Mouse (Mus musculus): ENCODE measurements around the gene Ccdc34.

Ccdc34 gene

DNA sequence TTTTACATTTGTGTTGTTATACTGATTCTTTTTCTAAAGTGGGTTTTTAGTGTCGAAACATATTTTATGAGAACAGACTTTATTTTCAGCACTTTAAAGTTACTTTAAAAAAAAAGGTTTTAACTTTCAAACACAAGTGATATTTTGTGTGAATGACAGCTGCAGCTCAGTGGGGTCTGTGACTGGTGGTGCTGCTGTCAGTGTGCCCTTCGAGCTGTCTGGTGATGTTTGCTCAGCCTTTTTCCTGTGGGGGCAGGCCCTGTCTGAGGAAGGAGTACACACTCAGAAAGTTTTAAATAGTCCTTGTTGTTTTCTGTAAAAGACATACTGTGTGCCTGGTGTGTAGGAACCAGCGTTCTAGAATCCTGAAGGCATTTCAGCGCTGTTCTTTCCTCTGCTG is 19.0 kb downstream of the Ccdc34 start:
- H3K4me1 ChIP-seq (replicated peaks; ENCODE audit: low read depth, low read length), result peaks cover 3% of the 10 kb centered on the region; the same call in 1 of the 2 replicates

GRCm38 (mm10) chr2:110037221-110037620 is 19.6 kb downstream of the Ccdc34 start:
- TF ChIP-seq POU5F1 (IDR thresholded peaks at IDR 0.05; ENCODE audit: borderline replicate concordance, low read length) (no peak), NANOG (IDR thresholded peaks at IDR 0.05; ENCODE audit: borderline replicate concordance, low read length) (no peak), CTCF (conservative IDR thresholded peaks at IDR 0.05; ENCODE audit: low read length) (no peak)
- no peaks in the 10 kb centered on the region for H3K27me3 ChIP-seq (ENCODE audit: insufficient read depth, low read length)
- H3K9me3 ChIP-seq (ENCODE audit: low read length), result no peaks in the 10 kb centered on the region
- H3K4me1 ChIP-seq (replicated peaks; ENCODE audit: low read depth, low read length), result peaks cover 3% of the 10 kb centered on the region; the same call in 1 of the 2 replicates
- H3K36me3 ChIP-seq (ENCODE audit: insufficient read depth, low read length), result peaks cover 24% of the 10 kb centered on the region
- H3K4me3 ChIP-seq (replicated peaks; ENCODE audit: low read length), result no peak overlapping the region

More for the DNA sequence above, 19.0 kb downstream of the Ccdc34 start:
- no peak overlapping the region for H3K4me3 ChIP-seq (replicated peaks; ENCODE audit: low read length)
- no peaks in the 10 kb centered on the region for H3K27me3 ChIP-seq (ENCODE audit: insufficient read depth, low read length)
- no peaks in the 10 kb centered on the region for H3K9me3 ChIP-seq (ENCODE audit: low read length)
- TF ChIP-seq CTCF (conservative IDR thresholded peaks at IDR 0.05; ENCODE audit: low read length) (no peak), NANOG (IDR thresholded peaks at IDR 0.05; ENCODE audit: borderline replicate concordance, low read length) (no peak), POU5F1 (IDR thresholded peaks at IDR 0.05; ENCODE audit: borderline replicate concordance, low read length) (no peak)
- peaks cover 25% of the 10 kb centered on the region for H3K36me3 ChIP-seq (ENCODE audit: insufficient read depth, low read length)

DNA sequence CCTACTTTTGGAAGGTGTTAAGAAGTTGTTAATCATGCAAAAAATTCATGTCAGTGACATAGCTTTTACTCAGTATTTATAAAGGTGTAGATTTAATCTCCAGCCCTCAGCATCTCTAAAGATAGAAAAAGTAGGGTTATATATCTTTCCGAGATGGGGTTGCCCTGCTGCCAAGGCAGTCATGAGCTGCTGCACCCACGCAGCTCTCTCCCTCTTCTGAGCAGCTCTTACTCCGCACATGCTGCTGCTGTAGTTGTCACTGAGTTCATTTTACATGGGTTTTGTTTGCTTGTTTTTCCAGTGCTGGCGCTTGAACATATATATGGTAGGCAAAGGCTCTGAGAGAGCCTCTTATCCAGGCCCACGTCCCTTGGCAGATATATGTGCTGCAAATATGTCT is 20.7 kb downstream of the Ccdc34 start:
- peaks cover 3% of the 10 kb centered on the region; the same call in 1 of the 2 replicates for H3K4me1 ChIP-seq (replicated peaks; ENCODE audit: low read depth, low read length)
- TF ChIP-seq POU5F1 (IDR thresholded peaks at IDR 0.05; ENCODE audit: borderline replicate concordance, low read length), result no peak
- TF ChIP-seq NANOG (IDR thresholded peaks at IDR 0.05; ENCODE audit: borderline replicate concordance, low read length), result no peak
- TF ChIP-seq CTCF (conservative IDR thresholded peaks at IDR 0.05; ENCODE audit: low read length), result no peak
- H3K27me3 ChIP-seq (ENCODE audit: insufficient read depth, low read length), result no peaks in the 10 kb centered on the region
- no peak overlapping the region for H3K4me3 ChIP-seq (replicated peaks; ENCODE audit: low read length)
- H3K9me3 ChIP-seq (ENCODE audit: low read length), result no peaks in the 10 kb centered on the region
- peaks cover 13% of the 10 kb centered on the region for H3K36me3 ChIP-seq (ENCODE audit: insufficient read depth, low read length)

GRCm38 (mm10) chr2:110042861-110043760 is 25.5 kb downstream of the Ccdc34 start:
- TF ChIP-seq POU5F1 (IDR thresholded peaks at IDR 0.05; ENCODE audit: borderline replicate concordance, low read length) (no peak), NANOG (IDR thresholded peaks at IDR 0.05; ENCODE audit: borderline replicate concordance, low read length) (no peak), CTCF (conservative IDR thresholded peaks at IDR 0.05; ENCODE audit: low read length) (no peak)
- no peak overlapping the region for H3K4me3 ChIP-seq (replicated peaks; ENCODE audit: low read length)
- H3K9me3 ChIP-seq (ENCODE audit: low read length), result no peaks in the 10 kb centered on the region
- H3K36me3 ChIP-seq (ENCODE audit: insufficient read depth, low read length), result no peaks in the 10 kb centered on the region
- no peaks in the 10 kb centered on the region for H3K4me1 ChIP-seq (replicated peaks; ENCODE audit: low read depth, low read length)
- no peaks in the 10 kb centered on the region for H3K27me3 ChIP-seq (ENCODE audit: insufficient read depth, low read length)

DNA sequence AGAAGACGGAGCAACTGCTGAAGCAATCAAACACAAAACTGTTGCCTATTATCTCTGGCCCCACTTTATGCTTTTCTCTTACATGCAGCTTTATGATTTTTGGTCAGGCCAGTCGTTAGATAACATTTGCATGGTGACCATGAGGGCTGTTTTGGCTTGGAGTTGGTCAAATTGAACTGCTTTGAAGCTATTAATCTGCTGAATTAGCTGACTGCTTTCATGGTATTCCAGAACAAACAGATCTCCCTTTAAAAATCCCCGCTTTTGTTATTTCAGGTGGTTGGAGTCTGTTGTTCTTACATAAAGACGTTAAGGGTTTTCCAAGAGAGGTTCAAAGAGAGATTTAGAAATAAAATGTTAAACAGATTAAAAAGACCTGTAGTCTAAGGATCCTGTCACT is 40.8 kb downstream of the Ccdc34 start:
- no peak overlapping the region for H3K4me3 ChIP-seq (replicated peaks; ENCODE audit: low read length)
- no peaks in the 10 kb centered on the region for H3K27me3 ChIP-seq (ENCODE audit: insufficient read depth, low read length)
- H3K36me3 ChIP-seq (ENCODE audit: insufficient read depth, low read length), result no peaks in the 10 kb centered on the region
- H3K9me3 ChIP-seq (ENCODE audit: low read length), result no peaks in the 10 kb centered on the region
- TF ChIP-seq POU5F1 (IDR thresholded peaks at IDR 0.05; ENCODE audit: borderline replicate concordance, low read length) (no peak), NANOG (IDR thresholded peaks at IDR 0.05; ENCODE audit: borderline replicate concordance, low read length) (no peak), CTCF (conservative IDR thresholded peaks at IDR 0.05; ENCODE audit: low read length) (no peak)
- H3K4me1 ChIP-seq (replicated peaks; ENCODE audit: low read depth, low read length), result no peaks in the 10 kb centered on the region

DNA sequence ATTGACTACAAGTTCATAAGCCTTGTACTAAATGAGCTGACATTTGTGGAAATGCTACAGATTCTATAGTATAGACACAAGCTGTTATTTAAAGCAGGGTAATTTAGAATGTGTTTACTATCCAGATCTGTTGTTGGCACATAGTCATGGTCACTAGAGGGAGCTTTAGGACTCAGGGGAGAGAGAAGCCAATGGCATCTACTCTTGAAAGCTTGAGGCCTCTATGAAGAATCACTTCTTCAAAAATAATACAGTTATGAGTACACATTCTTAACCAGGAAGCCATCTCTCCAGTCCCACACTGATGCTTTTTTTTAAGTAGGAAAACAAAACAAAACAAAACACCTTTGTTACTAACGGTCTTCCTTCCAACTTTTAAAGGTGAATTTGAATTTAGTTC is 45.5 kb downstream of the Ccdc34 start:
- H3K9me3 ChIP-seq (ENCODE audit: low read length), result no peaks in the 10 kb centered on the region
- no peaks in the 10 kb centered on the region for H3K27me3 ChIP-seq (ENCODE audit: insufficient read depth, low read length)
- H3K4me3 ChIP-seq (replicated peaks; ENCODE audit: low read length), result no peak overlapping the region
- no peaks in the 10 kb centered on the region for H3K4me1 ChIP-seq (replicated peaks; ENCODE audit: low read depth, low read length)
- H3K36me3 ChIP-seq (ENCODE audit: insufficient read depth, low read length), result no peaks in the 10 kb centered on the region
- TF ChIP-seq CTCF (conservative IDR thresholded peaks at IDR 0.05; ENCODE audit: low read length) (0 out of 2 replicates have a peak, but pooled peaks have one; percentile 4), NANOG (IDR thresholded peaks at IDR 0.05; ENCODE audit: borderline replicate concordance, low read length) (no peak)

GRCm38 (mm10) chr2:110068916-110069315 is 51.3 kb downstream of the Ccdc34 start:
- Histone ChIP-seq H3K9me3 (ENCODE audit: low read length) (no peaks in the 10 kb centered on the region), H3K4me1 (replicated peaks; ENCODE audit: low read depth, low read length) (no peaks in the 10 kb centered on the region), H3K36me3 (ENCODE audit: insufficient read depth, low read length) (no peaks in the 10 kb centered on the region), H3K27me3 (ENCODE audit: insufficient read depth, low read length) (no peaks in the 10 kb centered on the region), H3K4me3 (replicated peaks; ENCODE audit: low read length) (no peak overlapping the region)
- no peak for TF ChIP-seq NANOG (IDR thresholded peaks at IDR 0.05; ENCODE audit: borderline replicate concordance, low read length)
- no peak for TF ChIP-seq POU5F1 (IDR thresholded peaks at IDR 0.05; ENCODE audit: borderline replicate concordance, low read length)
- TF ChIP-seq CTCF (conservative IDR thresholded peaks at IDR 0.05; ENCODE audit: low read length), result no peak

DNA sequence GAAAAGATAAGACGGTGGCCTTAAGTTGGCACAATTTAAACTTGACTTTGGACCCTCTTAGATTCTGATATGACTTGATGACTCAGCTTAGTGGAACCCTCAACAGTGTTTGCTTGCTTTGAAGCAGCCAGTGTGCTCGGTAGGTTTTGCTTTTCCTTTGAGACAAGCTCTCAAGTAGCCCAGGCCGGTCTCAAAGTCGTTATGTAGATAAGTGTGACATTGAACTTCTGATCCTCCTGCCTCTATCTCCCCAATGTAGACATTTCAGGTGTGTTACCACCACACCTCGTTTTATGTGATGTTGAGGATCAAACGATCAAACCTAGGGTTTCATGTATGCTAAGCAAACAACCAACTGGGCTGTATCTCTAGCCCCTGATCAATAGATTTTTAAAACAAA is 55.4 kb downstream of the Ccdc34 start:
- TF ChIP-seq CTCF (conservative IDR thresholded peaks at IDR 0.05; ENCODE audit: low read length) (no peak), POU5F1 (IDR thresholded peaks at IDR 0.05; ENCODE audit: borderline replicate concordance, low read length) (no peak), NANOG (IDR thresholded peaks at IDR 0.05; ENCODE audit: borderline replicate concordance, low read length) (no peak)
- no peaks in the 10 kb centered on the region for H3K27me3 ChIP-seq (ENCODE audit: insufficient read depth, low read length)
- no peaks in the 10 kb centered on the region for H3K4me1 ChIP-seq (replicated peaks; ENCODE audit: low read depth, low read length)
- no peaks in the 10 kb centered on the region for H3K36me3 ChIP-seq (ENCODE audit: insufficient read depth, low read length)
- H3K9me3 ChIP-seq (ENCODE audit: low read length), result no peaks in the 10 kb centered on the region
- H3K4me3 ChIP-seq (replicated peaks; ENCODE audit: low read length), result no peak overlapping the region

Measured in E14TG2a.4 (cell line).